Mouse (Mus musculus) granulocyte monocyte progenitor cell, adult 5-6 weeks (primary cell): Measurements from ENCODE around the gene Cdc42bpb. TPM values are rescaled to one million over a fixed set of nuclear protein-coding genes. Genes with fewer than 3 reads are reported as not detected.
A peak's percentile ranks its signal among the peaks of the same experiment; 100 is the strongest.

ENCODE experiments used
- ATAC-seq: replicated peaks from 2 replicates; pipeline ENCODE4 v1.8.0; 2016; ENCODE audit warnings: mild to moderate bottlenecking, moderate TSS enrichment, inconsistent platforms; ENCODE audit not compliant: poor library complexity, severe bottlenecking
- total RNA-seq, 2 experiments: library from RNA; stranded (forward) in 1 of 2; stranded (reverse) in 1 of 2; fragments of 200-712, 200-1000 nt in 1 of 2; fragments of >200 nt in 1 of 2; fragmentation: Nextera tagmentation in 1 of 2; gene quantifications; 2 replicates each; pipeline ENCODE4 v1.2.3; 2014 to 2017

The Cdc42bpb gene
- 5.6 and 8.1 TPM in 2 replicates for total RNA-seq (2014; fragmentation: Nextera tagmentation)
- total RNA-seq (2017), result 4.8 and 8.6 TPM in 2 replicates

GRCm38 (mm10) chr12:111377376-111377973, at the start of gene Cdc42bpb:
TSS of gene Cdc42bpb (minus strand) at chr12:111377718.
- ATAC-seq, result peak; percentile 83

GRCm38 (mm10) chr12:111425789-111426460, 48.4 kb upstream of the Cdc42bpb start:
- ATAC-seq, result peak; percentile 45

- peak; percentile 54 for ATAC-seq
These were observed 47.7 kb upstream of the Cdc42bpb start for GRCm38 (mm10) chr12:111425258-111425657.

- ATAC-seq, result no peak
These were observed 47.0 kb upstream of the Cdc42bpb start for GRCm38 (mm10) chr12:111424547-111424946.

GRCm38 (mm10) chr12:111423570-111424129, 46.1 kb upstream of the Cdc42bpb start:
- no peak for ATAC-seq

GRCm38 (mm10) chr12:111422852-111423251, 45.3 kb upstream of the Cdc42bpb start:
- ATAC-seq, result no peak

GRCm38 (mm10) chr12:111420946-111421709, 43.6 kb upstream of the Cdc42bpb start:
- ATAC-seq, result no peak

- peak; percentile 51 for ATAC-seq
These were observed 42.4 kb upstream of the Cdc42bpb start for GRCm38 (mm10) chr12:111419918-111420317.

- ATAC-seq, result peak; percentile 32
These were observed 39.6 kb upstream of the Cdc42bpb start, which contains the start of gene Exoc3l4 for GRCm38 (mm10) chr12:111416921-111417779. TSS of gene Exoc3l4 (plus strand) at chr12:111417017.

GRCm38 (mm10) chr12:111413300-111413699, 35.8 kb upstream of the Cdc42bpb start:
- ATAC-seq, result peak; percentile 93

GRCm38 (mm10) chr12:111412581-111413284, 35.2 kb upstream of the Cdc42bpb start:
- ATAC-seq, result peak; percentile 4; the same call in 1 of the 2 replicates

- no peak for ATAC-seq
These were observed 34.3 kb upstream of the Cdc42bpb start for GRCm38 (mm10) chr12:111411631-111412355.

- no peak for ATAC-seq
These were observed 32.1 kb upstream of the Cdc42bpb start for GRCm38 (mm10) chr12:111409583-111409982.

GRCm38 (mm10) chr12:111406622-111407021, 29.1 kb upstream of the Cdc42bpb start, which contains the start of gene Lbhd2:
TSS of gene Lbhd2 (plus strand) at chr12:111406809.
- ATAC-seq, result no peak

GRCm38 (mm10) chr12:111404880-111405279, 27.4 kb upstream of the Cdc42bpb start:
- ATAC-seq, result no peak

- peak; percentile 79 for ATAC-seq
These were observed 24.1 kb upstream of the Cdc42bpb start for GRCm38 (mm10) chr12:111401454-111402184.

- no peak for ATAC-seq
These were observed 19.5 kb upstream of the Cdc42bpb start for GRCm38 (mm10) chr12:111396997-111397396.

- no peak for ATAC-seq
These were observed 16.5 kb upstream of the Cdc42bpb start for GRCm38 (mm10) chr12:111394008-111394407.
